Mouse (Mus musculus) CD4-positive, CD25-positive, alpha-beta regulatory T cell, adult 9 weeks (primary cell): ENCODE results near the gene Hacd2. TPM values are rescaled to one million over a fixed set of nuclear protein-coding genes. Genes with fewer than 3 reads are reported as not detected.

Source experiments
- polyA plus RNA-seq: library from polyadenylated mRNA; unstranded; fragments of 100-300 nt; shearing (Covaris generic); gene quantifications from one replicate; pipeline ENCODE4 v1.2.1, GENCODE M21; 2017

Gene Hacd2
- 17.9 TPM for polyA plus RNA-seq

GRCm38 (mm10) chr16:35022242-35023137, at the start of gene Hacd2:
Hacd2 (plus strand) TSS chr16:35022428.

GRCm38 (mm10) chr16:35154641-35155390, 132.6 kb downstream of the Hacd2 start, which contains the start of gene Adcy5:
Adcy5 (plus strand) TSS chr16:35154877.

Other genes starting within 250 kb of the Hacd2 start
- gene Adcy5, start 132.4 kb downstream of the Hacd2 start, polyA plus RNA-seq = 0.09 TPM